Mouse (Mus musculus) frontal cortex, postnatal 36 days (tissue): Measurements from ENCODE around the gene Gpr173.

Source experiments
- DNase-seq, 2 experiments: peaks; one replicate each; pipeline ENCODE4 v3.0.0; 2022; ENCODE audit warnings: low spot score in 2 of 2

Gene Gpr173

GRCm38 (mm10) chrX:152306224-152306623 lies 62.3 kb downstream of the Gpr173 start:
- no peak for DNase-seq
